Mouse (Mus musculus) kidney, postnatal 4 days (tissue): Measurements from ENCODE around the gene Kcnh6.

ENCODE experiments used
- DNase-seq, 2 experiments: peaks; one replicate each; pipeline ENCODE4 v3.0.0; 2021; ENCODE audit warnings: mixed read lengths in 2 of 2

The Kcnh6 gene

DNA sequence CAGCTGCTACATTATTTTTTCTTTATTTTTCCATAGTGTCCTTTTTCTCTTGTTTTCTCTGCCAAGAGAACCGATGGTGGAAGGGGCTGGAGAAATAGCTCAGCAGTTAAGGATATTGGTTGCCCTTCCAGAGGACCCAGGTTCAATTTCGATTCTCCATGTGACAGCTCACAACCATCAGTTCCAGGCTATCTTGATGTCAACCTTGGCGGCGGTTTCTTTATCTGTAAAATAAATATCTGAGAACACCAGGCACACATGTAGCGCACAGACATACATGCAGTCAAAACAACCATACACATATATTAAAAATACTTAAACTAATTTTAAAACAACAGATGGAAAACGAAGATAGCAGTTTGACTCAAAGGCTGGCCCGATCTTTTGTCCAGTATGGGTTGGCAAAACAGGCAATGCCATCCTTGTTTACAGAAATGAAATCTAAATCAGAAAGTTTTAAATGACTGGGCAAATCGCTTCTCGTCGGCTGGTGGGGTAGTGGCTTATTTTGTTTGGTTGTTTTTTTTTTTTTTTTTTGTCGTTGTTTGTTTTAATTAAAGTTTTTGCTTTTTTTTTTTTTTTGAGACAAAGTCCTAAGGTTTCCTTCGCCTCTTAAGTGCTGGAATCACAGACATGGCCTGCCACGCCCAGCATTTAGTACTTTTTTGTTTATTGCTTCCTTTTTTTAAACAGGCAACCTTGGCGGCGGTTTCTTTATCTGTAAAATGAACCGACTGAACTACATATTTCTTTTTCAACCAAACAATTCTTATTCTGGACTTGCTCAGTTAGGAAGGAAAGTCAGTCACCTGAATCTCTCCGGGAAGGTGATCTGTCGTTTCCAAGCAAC is 57.4 kb downstream of the Kcnh6 start:
- no peak for DNase-seq

DNA sequence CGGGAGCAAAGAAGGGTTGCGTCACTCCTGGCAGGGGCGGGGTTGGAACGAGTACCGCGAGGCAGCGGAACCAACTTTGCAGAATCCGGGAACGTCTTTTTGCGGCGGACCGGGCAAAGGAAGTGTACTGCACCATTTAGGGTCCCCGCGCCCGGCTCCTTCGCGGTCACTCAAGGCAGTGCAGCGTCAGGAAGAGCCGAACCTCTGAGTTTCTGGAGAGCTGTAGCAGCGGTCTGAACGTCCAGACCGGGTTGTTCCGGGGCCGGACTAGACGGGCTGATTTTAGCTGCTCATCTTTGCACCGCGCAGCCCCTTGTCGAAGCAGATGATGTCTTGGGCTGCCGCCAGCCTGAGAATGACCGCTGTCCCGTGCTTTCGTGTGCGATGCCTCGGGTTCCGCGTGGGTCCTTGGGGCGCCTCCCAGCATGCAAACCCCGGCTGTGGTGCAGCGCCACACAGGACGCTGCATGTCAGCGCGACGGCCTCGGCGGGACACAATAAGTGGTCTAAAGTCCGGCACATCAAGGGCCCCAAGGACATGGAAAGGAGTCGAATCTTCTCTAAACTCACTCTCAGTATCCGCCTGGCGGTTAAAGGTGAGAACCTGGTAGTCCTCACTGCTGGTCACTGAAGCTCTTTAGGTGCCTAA is 58.1 kb downstream of the Kcnh6 start, which contains the start of gene Taco1:
Gene Taco1, plus strand, starts transcription at position 139 of the 649 bp plus-strand sequence.
- DNase-seq, result peak; percentile 97 to 98

DNA sequence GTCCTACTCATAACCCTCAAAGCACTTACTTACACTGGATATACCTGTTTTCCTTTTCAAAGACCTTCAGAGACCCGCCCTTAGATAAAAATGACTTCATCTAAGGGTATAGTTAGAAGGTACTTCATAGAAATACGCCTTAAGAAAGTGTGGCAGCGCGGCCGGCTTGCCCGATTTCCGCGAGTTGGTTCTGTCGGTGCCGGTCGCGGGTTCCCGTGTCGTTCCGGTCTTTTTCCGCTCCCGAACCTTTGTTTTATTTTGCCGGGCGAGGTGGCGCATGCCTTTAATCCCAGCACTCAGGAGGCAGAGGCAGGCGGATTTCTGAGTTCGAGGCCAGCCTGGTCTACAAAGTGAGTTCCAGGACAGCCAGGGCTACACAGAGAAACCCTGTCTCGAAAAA is 58.7 kb downstream of the Kcnh6 start:
- DNase-seq, result peak; percentile 51 to 68

DNA sequence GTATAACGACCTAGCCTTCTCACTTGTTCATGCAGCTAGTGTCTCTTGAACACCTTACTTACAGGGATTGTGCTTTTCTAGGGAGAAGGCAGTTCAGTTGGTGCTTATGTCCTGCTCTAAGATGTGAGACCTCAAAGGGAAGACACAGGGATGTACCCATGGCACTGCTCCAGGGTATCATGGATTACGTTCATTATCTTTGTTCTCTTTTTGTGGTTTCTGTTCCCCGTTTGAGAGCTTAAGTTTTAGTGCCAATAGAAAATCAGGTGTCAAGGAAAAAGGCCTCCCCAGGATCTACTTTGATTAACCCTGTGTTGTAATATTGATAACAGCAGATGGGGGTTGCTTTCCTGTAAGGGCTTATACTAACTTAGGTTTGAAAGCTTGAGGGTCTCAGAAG is 65.8 kb downstream of the Kcnh6 start:
- no peak for DNase-seq

GRCm38 (mm10) chr11:106076321-106076720 is 68.4 kb downstream of the Kcnh6 start:
- DNase-seq, result peak; percentile 87 to 88
